Mouse (Mus musculus) spleen, postnatal 14 days (tissue): Measurements from ENCODE around the gene Smco3.
A peak's percentile ranks its signal among the peaks of the same experiment; 100 is the strongest.

ENCODE experiments used
- DNase-seq, 2 experiments: peaks; one replicate each; pipeline ENCODE4 v3.0.0; 2021 to 2022; ENCODE audit warnings: low spot score in 2 of 2

Gene Smco3

DNA sequence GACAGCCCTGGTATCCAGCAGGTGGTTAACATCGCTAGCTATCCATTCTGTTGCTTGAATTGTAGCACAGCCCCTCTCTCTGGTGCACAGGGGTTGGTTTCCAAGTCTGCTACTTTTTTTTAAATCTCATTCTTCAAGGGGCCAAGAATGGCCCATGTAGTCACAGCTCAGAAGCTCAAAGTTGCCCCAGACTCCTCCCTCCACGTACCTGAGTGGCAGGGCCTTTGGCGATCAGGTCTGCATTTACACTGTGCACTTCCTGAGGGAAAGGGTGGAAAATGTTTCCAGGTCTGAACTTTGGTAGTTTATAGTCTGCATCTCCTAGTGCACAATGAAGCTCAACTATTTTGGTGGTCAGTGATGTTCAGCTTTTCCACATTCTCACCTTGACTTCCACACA lies 12.0 kb upstream of the Smco3 start:
- DNase-seq, result no peak

DNA sequence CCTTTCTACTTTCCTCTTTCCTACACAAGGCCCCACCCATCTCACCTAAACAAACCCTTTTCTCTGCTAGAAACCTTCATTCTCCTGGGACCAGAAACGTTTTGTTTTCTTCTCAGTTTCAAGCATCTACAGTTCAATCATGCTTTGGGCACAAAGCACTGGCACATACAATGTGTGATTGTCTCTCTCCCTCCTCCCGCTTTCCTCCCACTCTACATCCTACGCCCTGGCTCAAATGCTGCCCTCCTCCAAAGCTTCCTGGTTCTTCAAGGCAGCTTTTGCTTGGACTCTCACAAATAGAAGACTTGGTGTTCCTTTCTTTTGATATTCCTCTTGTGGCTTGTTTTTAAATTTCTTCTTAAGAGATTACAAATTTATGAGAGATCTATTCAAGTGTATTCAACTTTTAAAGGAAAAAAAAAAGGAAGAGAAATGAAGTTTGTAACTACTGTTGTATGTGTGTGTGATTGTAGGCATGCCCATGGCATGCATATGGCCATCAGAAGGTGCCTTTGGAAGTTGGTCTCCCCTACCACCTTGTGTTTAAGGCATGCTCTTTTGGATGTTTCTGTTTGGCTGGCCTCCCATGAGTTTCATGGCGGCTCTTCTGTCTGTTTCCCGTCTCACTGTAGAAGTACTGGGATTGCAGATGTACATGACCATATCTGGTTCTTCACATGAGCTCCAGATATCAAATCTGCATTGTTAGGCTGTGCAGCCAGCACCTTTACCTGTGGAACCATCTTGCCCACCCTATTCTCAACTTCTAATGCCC lies 10.6 kb upstream of the Smco3 start:
- no peak for DNase-seq

DNA sequence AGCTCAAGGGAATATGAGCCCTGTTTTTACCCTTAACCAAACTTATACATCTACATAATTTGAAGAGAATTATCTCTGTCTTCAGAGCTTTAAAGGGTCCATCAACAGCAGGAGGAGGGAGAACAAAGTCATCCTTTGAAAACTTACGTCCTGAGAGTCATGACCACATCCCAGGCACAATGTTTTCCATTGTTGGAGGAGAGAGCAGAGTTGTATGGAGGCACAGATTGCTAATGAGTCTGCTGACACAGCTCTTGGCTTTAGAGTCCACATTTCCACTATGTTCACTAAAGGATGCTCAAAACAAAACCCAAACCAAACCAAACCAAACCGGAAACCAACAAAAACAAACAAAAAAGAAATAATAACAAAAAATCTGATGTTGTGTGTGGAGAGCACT lies 9.7 kb upstream of the Smco3 start:
- DNase-seq, result no peak

DNA sequence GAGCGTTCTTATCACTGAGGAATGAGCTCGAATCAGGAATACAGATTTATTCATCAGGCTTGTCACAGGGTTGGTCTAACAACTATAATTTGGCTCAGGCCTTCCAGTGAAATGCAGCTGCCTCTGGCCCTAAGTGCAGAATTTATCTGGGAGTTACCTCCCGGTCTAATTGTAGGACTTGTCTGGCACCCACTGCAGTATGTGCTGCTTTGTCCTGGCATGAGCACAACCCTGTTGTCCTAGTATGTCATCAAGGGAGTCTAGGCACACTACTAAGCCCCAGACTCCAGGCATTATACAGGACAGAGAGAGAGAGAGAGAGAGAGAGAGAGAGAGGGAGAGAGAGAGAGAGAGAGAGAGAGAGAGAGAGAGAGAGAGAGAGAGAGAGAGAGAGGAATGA lies 2.1 kb upstream of the Smco3 start:
- no peak for DNase-seq

DNA sequence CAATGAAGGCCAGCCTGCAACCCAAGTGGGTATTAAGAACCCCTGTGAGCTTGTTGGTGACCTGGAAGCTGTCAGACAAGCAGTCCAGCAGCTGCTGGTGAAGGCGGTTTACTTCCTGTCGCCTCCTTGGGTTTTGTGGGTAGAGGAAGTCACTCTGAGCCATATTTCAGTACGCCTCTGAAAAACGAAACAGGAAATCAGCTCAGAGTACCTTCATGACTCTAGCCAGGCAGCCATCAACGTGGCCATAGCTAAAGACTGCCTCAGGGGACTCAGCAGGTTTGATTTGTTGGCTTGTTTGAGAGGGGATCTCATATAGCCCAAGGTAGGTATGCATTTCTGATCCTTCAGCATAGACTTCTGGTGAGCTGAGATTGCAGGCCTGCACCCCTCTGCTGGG lies 3.5 kb downstream of the Smco3 start:
- no peak for DNase-seq

DNA sequence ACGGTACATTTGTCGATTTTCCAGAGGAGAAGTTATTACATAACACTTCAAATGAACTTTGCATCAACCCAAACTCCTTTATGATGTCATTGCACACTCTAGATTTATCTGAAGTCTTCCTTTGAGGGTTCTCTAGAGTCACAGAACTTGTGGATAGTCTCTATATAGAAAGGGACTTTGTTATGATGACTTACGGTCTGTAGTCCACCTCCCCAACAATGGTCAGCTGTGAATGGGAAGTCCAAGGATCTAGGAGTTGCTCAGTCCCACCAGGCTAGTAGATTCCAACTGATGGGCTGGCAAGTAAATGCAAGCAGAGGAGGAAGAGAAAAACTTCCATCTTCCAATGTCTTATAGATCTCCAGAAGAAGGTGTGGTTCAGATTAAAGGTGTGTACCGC lies 6.6 kb downstream of the Smco3 start:
- no peak for DNase-seq

DNA sequence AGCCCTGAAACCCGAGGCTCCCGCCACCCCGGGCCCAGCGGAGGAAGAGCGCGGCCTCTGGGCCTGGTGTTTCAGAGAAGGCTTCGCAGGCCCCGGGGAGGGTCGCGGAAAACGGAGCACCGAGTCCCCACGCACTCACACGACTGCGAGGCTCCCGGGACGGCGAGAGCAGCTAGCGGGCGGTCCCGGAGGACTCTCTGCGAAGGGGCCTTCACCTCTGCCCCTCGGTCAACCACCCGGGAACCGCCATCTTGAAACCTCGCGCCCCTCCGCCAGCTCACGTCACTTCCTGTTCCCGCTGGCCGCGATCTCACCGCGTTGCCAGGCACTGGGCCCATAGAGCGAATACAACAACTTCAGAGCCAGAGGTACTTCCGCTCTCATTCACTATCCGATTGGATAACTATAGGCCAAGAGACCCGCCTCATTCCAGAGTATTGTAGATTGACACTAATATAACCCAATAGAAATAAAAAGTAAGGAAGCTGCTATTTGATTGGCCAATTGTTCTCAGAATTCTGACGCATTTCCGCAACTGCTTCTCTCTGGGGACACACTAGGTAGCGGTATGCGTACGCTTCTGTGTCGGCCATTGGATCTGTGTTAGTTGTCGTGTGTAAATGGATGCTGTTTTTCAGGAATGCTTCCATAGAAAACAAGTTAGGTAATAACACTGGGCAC lies 7.2 kb downstream of the Smco3 start, which contains the start of gene Wbp11:
Gene Wbp11 (minus strand): TSS at position 353 of the 681 bp plus-strand sequence.
- peak; percentile 85 to 92 for DNase-seq

DNA sequence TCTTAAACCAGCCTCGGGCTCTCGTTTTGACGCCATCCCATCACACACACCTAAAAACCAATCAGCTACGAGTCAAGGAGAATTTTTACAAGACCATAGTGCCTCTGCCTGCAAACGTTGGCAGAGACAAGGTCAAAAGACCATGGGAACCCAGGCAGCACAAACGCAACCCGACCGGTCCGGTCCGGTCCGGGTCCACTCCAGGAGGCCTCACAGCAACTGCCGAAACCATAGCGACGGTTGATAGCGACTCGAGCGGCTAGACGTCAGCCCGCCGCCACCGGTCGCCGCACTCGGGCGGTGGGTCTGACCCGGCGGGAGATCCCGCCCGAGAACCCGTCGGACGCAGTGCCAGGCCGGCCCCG lies 7.8 kb downstream of the Smco3 start, which contains the start of gene BC049715:
Gene BC049715 (plus strand): TSS at position 111 of the 365 bp plus-strand sequence.
- DNase-seq, result no peak

DNA sequence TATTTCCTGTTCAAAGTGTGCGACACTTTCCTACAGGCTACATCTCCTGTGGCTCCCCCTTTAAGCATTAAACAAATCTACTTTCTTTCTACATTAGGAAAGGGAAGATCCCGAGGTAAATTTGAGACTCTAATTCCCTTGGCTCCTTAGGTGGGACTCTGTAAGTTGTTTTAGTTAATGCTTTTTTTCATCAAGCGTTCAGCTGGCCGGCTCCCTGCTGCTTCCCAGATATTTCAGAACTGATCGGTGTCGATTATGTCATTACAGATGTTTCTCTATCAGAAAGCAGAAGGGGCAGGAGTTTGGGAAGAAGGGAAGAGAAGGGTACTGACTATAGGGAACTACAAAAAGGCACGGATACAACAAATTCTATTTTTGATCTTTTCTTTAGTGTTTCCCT lies 8.1 kb downstream of the Smco3 start:
- no peak for DNase-seq

DNA sequence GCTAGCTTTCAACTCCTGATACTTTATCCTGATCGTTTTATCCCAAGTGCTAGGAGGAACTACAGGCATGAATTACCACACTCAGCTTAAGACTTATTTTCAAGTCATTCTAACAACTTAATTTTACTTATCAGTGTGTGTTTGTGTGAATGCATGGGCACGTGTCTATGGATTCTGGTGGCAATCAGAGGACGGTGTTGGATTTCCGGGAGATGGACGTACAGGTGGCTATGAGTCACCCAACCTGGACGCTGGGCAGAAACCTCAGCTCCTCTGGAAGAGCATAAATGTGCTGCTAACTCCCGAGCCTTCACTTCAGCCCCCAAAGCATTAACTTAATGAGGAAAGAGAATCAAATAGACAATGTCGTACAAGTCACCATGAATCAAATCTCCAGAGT lies 10.3 kb downstream of the Smco3 start:
- no peak for DNase-seq

DNA sequence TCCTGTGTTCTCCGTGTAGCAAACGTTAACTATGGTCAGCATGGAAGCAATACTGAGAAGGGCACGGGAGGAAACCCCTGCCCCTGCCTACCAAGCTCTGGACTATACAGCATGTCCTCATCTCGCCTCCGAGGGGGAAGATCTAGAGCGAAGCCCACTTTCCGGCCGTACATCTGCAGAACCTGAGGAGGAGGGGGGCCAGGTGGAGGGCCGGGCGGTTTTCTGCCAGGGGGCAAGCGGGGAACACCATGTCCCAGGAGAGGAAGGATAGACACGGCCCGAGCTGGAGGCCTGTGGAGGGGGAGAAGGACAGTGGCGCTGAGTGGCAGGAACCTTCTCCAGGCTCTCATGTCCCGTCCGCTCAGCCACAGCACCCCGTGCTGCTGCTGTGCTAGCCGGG lies 14.2 kb downstream of the Smco3 start:
- DNase-seq, result no peak

DNA sequence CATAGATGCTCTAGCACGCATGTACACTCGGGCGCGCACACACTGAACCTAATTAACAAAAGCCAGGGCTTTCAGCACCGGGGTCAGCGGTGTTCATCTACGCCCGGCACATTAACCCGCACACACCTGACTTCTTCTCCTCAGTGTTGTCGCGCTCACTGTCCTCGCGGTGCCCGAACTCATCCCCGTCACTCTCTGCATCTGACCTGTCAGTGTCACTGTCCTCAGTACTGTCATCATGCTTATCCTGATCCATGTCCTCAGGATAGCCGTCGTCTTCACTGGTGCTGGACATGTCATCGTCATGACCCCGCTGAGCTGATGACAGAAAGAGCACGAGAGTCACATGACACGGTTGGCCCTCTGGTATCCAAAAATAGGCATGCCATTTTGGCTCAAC lies 14.9 kb downstream of the Smco3 start:
- no peak for DNase-seq

DNA sequence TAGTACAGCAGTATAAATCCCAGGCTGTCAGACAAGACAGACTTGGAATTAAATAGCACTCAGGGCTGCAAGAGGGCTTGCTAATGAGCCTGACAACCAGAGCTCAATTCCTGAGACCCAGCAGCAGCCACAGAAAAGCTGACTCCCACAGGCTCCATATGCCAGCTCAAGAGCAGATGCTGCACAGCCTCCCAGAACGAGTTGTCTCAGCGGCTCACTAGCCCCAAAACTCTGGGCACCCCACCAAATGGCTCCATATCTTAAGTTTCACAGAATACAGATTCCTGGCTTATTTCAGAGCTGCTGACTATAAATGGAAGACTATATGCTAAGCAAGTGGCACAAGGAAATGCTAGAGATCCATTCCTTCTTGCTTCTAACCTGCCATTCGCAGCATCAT lies 17.7 kb downstream of the Smco3 start:
- no peak for DNase-seq

DNA sequence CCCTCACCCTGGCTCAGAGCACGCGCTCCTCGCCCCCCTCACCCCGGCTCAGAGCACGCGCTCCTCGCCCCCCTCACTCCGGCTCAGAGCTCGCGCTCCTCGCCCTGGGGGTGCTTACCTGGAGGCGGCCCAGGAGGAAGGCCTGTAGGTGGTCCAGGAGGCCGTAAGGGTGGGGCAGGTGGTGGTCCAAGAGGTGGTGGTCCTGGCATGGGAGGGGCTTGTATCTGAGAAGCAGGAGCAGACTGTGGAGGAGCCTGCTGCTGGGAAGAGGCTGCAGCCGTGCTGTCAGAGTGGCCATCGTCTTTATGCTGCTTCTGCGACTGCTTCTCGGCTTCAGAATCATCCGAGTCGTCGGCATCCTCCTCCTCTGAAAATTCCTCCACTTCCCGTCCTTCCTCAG lies 18.4 kb downstream of the Smco3 start:
- DNase-seq, result no peak

DNA sequence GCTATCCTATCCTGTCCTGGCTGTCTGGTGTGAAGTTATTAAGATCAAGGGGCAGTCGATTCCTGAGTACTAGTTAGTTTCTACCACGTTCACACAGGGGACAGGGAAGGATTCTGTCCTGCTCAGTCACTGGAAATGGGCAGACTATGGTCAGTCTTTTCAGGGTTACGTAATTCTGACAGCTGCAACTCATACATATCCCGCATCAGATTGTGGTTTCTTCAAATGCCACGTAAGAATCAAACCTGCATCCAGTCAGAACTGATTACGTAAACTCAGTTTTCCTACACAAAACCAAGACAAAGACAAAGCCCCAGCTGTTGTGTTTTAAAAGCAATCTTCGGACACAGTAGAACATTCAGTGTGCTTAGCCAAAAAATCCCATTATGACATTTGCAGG lies 19.9 kb downstream of the Smco3 start:
- no peak for DNase-seq

DNA sequence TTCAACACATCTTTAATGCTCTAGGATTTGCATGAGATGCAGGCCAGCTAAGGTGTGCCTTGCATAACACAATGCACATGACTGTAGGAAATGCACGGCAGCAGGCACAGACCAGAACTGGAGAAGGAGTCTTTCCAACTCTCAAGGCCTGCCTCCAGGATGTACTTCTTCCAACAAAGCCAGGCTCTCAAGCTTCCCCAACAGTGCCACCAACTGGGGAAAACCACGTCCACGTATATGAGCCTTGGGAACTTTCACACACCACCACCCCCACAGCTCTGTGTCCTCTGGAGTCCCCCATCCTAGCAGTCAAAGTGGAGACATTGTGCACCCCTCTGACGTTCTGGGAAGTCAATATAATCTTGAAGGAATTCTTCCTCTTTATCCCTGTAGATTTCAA lies 22.1 kb downstream of the Smco3 start:
- DNase-seq, result no peak

DNA sequence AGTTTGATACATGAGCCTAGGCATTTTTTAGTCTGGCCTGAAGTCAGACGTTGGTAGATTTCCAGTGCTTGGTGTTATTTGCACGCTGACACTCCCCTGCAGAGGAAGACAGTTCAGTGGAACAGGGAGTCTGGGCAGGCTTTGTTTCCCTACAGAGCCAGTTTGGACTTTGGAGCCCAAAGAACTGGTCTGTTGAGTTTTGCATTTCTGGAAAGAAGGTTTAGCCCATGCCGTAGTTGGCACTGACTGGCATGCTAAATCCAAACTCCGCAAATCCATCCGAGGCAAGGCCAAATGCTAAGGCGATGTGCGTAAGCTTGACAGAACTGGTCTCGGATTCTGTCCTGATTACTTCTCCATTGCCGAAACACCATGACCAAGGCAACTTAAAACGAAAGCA lies 24.1 kb downstream of the Smco3 start:
- DNase-seq, result no peak

DNA sequence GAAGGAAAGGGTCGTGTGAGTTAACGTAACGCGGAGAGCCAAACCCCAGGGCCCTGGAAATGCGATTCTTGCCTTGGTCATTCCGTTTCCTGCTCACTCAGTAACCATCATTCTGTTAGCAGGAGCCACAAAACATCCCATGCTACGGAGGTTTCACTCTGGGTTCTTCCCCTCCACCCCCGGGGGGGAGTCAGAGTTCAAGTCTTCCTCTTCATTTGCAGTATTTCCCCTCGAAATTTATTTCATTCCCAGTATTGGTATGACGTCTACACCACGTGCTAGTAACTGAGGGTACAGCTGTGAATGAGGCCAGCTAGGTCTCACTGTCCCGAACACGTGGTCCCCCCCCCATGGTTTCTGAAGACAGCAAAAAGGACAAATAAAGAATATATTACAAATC lies 25.6 kb downstream of the Smco3 start:
- no peak for DNase-seq

DNA sequence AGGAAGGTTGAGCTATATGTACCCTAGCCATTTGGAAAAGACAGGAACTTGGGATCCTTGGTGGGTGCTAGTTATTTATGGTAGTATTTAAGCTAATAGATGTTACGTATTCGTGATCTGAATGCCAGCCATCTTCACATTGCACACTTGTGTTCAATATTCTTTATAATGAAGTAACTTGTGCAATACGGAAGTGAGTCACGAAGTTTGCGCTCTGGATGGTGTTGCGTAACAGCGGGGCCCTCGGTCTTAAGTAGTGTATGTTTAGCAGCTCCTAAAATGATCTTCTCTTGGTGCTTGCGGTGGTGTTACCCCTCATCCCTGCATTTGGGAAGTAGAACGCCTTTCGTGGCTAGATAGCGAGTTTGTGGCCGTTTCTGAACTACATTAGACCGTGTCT lies 26.2 kb downstream of the Smco3 start:
- DNase-seq, result peak in 1 of 2 experiments; percentile 38

DNA sequence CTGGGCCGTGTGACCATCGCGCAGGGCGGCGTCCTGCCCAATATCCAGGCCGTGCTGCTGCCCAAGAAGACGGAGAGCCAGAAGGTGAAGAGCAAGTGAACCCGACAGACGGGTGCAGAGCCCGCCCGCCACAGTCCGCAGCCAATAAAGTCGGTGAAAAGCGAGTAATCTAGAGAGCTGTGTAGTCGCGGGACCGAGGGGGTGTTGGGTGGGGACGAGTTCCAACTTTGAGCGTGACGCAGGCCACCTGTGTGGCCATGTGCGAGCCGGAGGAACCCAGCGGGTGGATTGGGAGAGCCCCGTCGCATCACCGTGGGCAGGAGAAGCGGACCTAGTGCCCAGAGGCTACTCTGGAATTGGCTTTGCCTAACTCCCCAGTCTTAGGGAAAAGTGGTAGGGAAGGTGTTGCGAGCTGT lies 26.6 kb downstream of the Smco3 start:
- DNase-seq, result peak; percentile 26 to 43

DNA sequence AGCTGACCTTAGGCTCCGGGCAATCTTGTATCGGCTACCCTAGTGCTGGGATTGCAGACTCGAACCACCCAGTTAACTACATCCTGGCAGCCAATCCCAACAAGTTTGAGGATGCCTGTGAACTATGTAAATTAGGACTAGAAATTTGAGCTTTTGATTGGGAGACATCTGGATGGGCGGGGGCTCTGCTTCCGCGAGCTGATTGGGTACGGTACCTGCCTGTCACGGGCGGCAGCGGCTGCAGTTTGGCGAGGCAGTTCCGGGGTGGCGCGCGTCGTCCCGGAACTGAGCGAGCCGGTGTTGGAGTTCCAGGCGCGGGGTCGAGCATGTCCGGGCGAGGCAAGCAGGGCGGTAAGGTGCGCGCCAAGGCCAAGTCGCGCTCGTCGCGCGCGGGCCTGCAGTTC lies 27.2 kb downstream of the Smco3 start, which contains the start of gene H2afj:
Gene H2afj (plus strand): TSS at position 231 of the 404 bp plus-strand sequence.
- peak; percentile 97 to 98 for DNase-seq

DNA sequence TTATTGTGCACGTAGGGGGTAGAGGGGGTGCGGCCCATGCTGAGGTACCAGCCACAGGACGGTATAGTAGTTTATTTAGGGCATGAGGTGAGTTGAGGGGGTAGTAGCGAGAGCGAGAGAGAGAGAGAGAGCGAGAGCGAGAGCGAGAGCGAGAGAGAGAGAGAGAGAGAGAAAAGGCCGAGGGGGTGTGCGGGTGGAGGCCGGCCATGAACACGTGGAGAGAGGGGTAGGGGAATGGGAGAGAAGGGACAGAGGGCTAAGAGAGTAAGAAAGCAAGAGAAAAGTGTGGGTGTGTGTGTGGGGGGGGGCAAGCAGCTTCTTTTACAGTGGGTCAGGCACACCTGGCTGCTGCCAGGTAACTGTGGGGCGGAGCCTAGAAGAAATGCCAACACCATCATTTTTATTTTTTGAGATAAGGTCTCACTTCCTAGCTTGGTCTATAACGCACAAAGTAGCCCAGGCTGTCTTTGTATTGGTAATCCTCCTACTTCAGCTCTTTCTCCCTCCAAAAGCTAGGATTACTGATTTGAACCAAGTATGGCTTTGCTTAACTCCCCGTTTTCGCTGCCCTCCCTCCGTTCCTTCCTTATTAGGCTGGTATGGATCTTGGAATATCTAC lies 27.7 kb downstream of the Smco3 start:
- DNase-seq, result no peak

DNA sequence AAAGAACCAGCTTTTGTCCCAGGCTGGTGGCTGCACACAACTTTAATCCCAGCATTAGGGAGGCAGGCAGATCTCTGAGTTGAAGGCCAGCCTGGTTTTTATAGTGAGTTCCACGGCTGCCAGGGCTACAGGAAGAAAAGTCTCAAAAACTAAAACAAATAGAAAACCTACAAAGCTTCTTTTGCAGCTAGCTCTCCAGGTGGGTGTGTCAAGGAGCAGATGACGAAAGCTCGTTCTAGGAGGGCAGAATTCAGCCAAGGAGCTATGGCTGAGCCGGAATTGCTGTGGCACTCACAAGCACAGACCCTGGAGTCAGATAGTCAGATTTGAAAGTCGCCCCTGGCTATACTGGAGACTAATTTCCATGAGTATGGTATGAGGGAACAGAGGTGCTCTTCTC lies 28.4 kb downstream of the Smco3 start:
- no peak for DNase-seq
